Mouse (Mus musculus) G1E (cell line): ENCODE results near the gene Edar. TPM values are rescaled to one million over a fixed set of nuclear protein-coding genes. Genes with fewer than 3 reads are reported as not detected.

Source experiments
- ATAC-seq: 2 replicates; pipeline ENCODE4 v1.8.0; 2016; ENCODE audit warnings: mild to moderate bottlenecking; ENCODE audit not compliant: insufficient number of reproducible peaks, poor library complexity, low FRiP score, severe bottlenecking; ENCODE audit errors: extremely low read depth
- DNase-seq: peaks from one replicate; pipeline ENCODE4 v3.0.0; 2012; ENCODE audit warnings: low spot score
- H3K27me3 ChIP-seq: 2 replicates; pipeline ENCODE4 v1.6.1; 2012; ENCODE audit warnings: mild to moderate bottlenecking, low read length, inconsistent platforms; ENCODE audit not compliant: insufficient read depth
- H3K36me3 ChIP-seq: replicated peaks from 2 replicates; pipeline ENCODE3; 2012; ENCODE audit warnings: mild to moderate bottlenecking, inconsistent platforms
- H3K4me1 ChIP-seq: 2 replicates; pipeline ENCODE4 v1.6.1; 2012; ENCODE audit warnings: low read depth, low read length, inconsistent platforms, mixed read lengths; ENCODE audit not compliant: insufficient read depth
- H3K4me3 ChIP-seq: 2 replicates; pipeline ENCODE4 v1.5.1; 2012; ENCODE audit warnings: low read depth, mild to moderate bottlenecking, inconsistent platforms, low read length, moderate library complexity, mixed read lengths
- H3K9me3 ChIP-seq: replicated peaks from 2 replicates; pipeline ENCODE4 v1.6.1; 2012; ENCODE audit warnings: inconsistent platforms
- CTCF ChIP-seq: IDR thresholded peaks from 2 replicates; pipeline ENCODE4 v1.5.1; 2012; ENCODE audit warnings: low read depth, low read length, inconsistent platforms, mixed read lengths
- GATA1 ChIP-seq: IDR thresholded peaks from 2 replicates; pipeline ENCODE4 v1.6.1; 2012; ENCODE audit warnings: borderline replicate concordance, low read length, inconsistent platforms, mixed read lengths
- GATA2 ChIP-seq: IDR thresholded peaks from 2 replicates; pipeline ENCODE4 v1.6.1; 2012; ENCODE audit warnings: low read depth, low read length, inconsistent platforms, borderline replicate concordance
- POLR2AphosphoS5 ChIP-seq: IDR thresholded peaks from 2 replicates; pipeline ENCODE4 v1.6.1; 2012; ENCODE audit warnings: low read depth, low read length, inconsistent platforms; ENCODE audit not compliant: insufficient replicate concordance
- TAL1 ChIP-seq: conservative IDR thresholded peaks from 2 replicates; pipeline ENCODE4 v1.6.1; 2012; ENCODE audit warnings: low read depth, low read length, inconsistent platforms, mixed read lengths
- polyA plus RNA-seq: library from polyadenylated mRNA; stranded (reverse); fragments of >175 nt; gene quantifications from 2 replicates; pipeline ENCODE4 v1.2.3, GENCODE M21; 2012
- total RNA-seq, 2 experiments: library from RNA; stranded (forward) in 1 of 2; stranded (reverse) in 1 of 2; fragments of 200-1000 nt in 1 of 2; fragments of >200 nt in 1 of 2; fragmentation: Nextera tagmentation in 1 of 2; gene quantifications; 2 replicates each; pipeline ENCODE4 v1.2.3; 2014 to 2017

The Edar gene
- total and polyA plus RNA-seq, 3 experiments: not detected

DNA sequence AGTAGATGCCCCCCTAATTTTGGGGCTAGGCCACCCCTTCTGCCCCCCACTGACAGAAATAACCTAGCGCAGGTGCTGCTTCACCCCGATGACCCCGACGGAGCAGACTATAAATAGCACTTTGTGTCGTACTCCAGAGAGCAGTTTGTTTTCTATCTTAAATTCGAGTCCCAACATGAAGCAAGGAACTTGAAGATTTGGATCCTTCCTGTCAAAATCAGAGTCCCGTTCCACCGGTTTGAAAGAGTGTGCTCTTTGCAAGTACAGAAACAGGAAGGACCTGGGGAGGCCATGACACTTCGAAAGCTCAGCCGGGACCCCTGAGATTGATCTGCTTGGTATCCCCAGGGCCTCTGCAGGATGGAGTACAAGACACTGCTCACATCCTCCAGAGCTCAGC, 33.8 kb downstream of the Edar start:
- TF ChIP-seq CTCF (no peak), POLR2AphosphoS5 (no peak), TAL1 (no peak)
- H3K36me3 ChIP-seq: no peaks in the 10 kb centered on the region
- no peak for ATAC-seq

GRCm38 (mm10) chr10:58640446-58641400, 34.7 kb downstream of the Edar start:
- ATAC-seq: no peak

More for the DNA sequence above, 33.8 kb downstream of the Edar start:
- Histone ChIP-seq H3K9me3 (no peaks in the 10 kb centered on the region), H3K4me1 (no peaks in the 10 kb centered on the region), H3K27me3 (no peaks in the 10 kb centered on the region), H3K4me3 (no peak overlapping the region)
- no peak for DNase-seq

DNA sequence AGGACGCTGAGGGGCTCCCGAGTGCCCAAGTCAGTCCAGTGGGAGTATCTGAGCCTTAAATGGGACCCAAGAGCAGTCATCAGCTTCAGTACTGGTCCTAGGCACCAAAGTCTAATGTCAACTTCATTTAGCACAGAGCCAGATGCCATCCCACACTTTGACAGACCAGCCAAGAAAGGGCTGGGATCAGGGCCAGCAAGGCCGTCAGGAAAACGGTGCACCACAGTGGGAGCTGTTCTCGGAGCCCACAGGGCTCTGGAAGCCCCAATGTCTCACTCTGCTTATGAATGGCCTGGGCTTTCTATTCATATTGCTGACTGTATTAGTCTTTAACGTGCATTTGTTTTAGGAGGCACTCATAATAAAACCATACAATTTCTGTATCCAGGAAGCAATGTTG, 36.2 kb downstream of the Edar start:
- Histone ChIP-seq H3K36me3 (no peaks in the 10 kb centered on the region), H3K9me3 (no peaks in the 10 kb centered on the region), H3K4me1 (no peaks in the 10 kb centered on the region), H3K27me3 (no peaks in the 10 kb centered on the region), H3K4me3 (no peak overlapping the region)
- ATAC-seq (no peak), DNase-seq (no peak)
- TF ChIP-seq GATA1 (no peak), TAL1 (no peak), CTCF (no peak), GATA2 (no peak), POLR2AphosphoS5 (no peak)

More at GRCm38 (mm10) chr10:58640446-58641400, 34.7 kb downstream of the Edar start:
- H3K9me3 ChIP-seq: no peaks in the 10 kb centered on the region
- TF ChIP-seq POLR2AphosphoS5 (no peak), GATA1 (no peak), CTCF (no peak), TAL1 (no peak), GATA2 (no peak)
- no peak overlapping the region for H3K4me3 ChIP-seq
- DNase-seq: no peak
- no peaks in the 10 kb centered on the region for H3K36me3 ChIP-seq
- no peaks in the 10 kb centered on the region for H3K4me1 ChIP-seq
- no peaks in the 10 kb centered on the region for H3K27me3 ChIP-seq

DNA sequence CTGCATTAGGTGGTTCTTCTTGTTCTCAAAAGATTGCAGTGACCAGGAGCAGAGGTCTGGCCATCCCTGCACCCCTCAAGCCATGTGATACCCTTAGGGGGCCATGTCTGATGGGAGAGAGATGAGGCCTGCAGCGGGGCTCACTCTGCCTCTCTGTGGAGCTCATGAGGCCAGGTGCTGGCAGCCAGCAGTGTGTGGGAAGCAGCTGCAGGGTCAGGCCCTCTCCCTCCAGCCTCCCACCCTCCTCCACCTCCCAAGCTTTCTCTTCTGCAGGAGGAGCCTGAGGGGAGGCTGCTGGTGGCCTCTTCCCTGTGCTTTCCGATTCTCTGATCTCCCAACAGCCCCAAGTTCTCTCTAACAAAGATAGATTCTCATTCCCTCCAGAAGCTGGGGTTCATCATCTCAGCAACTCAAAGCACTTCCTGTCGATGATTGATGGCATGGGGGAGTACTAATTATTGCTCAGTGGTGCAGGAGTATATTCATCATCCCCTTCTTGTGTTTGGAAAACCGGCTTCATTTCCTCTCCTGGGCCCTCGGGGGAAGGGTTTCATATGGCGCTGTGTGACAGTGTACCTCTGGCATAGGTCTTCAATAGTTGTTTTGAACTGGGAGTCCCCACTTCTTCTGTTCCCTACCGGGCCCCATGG, 38.9 kb downstream of the Edar start:
- TF ChIP-seq GATA1 (no peak), TAL1 (no peak), POLR2AphosphoS5 (no peak), CTCF (no peak), GATA2 (no peak)
- Histone ChIP-seq H3K36me3 (no peaks in the 10 kb centered on the region), H3K4me1 (no peaks in the 10 kb centered on the region), H3K4me3 (no peak overlapping the region), H3K9me3 (no peaks in the 10 kb centered on the region), H3K27me3 (no peaks in the 10 kb centered on the region)
- ATAC-seq: no peak
- no peak for DNase-seq

- Histone ChIP-seq H3K36me3 (no peaks in the 10 kb centered on the region), H3K4me1 (no peaks in the 10 kb centered on the region), H3K27me3 (no peaks in the 10 kb centered on the region), H3K9me3 (no peaks in the 10 kb centered on the region), H3K4me3 (no peak overlapping the region)
- DNase-seq (no peak), ATAC-seq (no peak)
- TF ChIP-seq TAL1 (no peak), GATA1 (no peak), CTCF (no peak), POLR2AphosphoS5 (no peak), GATA2 (no peak)
Observed at GRCm38 (mm10) chr10:58633507-58633906, 41.9 kb downstream of the Edar start.

DNA sequence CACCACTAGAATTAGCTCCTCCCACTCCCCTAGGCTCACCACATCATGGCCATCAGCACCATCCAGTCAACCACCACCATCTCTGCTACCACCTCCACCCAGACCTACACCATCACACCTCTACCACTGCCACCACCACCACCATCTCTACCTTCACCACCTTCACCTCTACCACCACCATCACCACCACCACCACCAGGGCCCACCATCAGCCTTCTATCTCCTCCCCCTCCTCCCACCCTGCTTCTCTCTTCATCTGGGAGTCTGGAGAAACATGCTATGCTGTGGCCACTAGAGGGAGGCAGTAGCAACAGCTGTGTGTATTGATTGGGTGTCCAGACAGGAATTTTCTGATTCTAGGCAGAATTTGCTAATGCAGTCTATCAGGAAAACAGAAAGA, 47.9 kb downstream of the Edar start:
- no peaks in the 10 kb centered on the region for H3K27me3 ChIP-seq
- DNase-seq: no peak
- no peaks in the 10 kb centered on the region for H3K4me1 ChIP-seq
- H3K4me3 ChIP-seq: no peak overlapping the region
- no peaks in the 10 kb centered on the region for H3K9me3 ChIP-seq
- H3K36me3 ChIP-seq: no peaks in the 10 kb centered on the region
- TF ChIP-seq POLR2AphosphoS5: no peak
- TF ChIP-seq TAL1: no peak
- TF ChIP-seq GATA1: no peak
- no peak for TF ChIP-seq GATA2
- no peak for TF ChIP-seq CTCF
- ATAC-seq: no peak
